Mouse (Mus musculus) olfactory bulb, adult 2 months (tissue): ENCODE results near the gene Ogfod1.

Experiments
- CTCF ChIP-seq: fragments of 200-500 bp; IDR thresholded peaks from 2 replicates; pipeline ENCODE4 v1.5.1; 2012; ENCODE audit warnings: low read depth, mild to moderate bottlenecking, low read length, moderate library complexity; ENCODE audit not compliant: insufficient read depth
- POLR2A ChIP-seq: fragments of 200-500 bp; IDR thresholded peaks from 2 replicates; pipeline ENCODE4 v1.6.1; 2012; ENCODE audit warnings: mild to moderate bottlenecking, low read depth, low read length, moderate library complexity; ENCODE audit not compliant: insufficient read depth

GRCm38 (mm10) chr8:94037806-94038205, 808 bp downstream of the Ogfod1 start:
- no peak for TF ChIP-seq POLR2A
- no peak for TF ChIP-seq CTCF
